Mouse (Mus musculus) erythroblast, embryonic 14.5 days (primary cell): Measurements from ENCODE around the gene 4931429L15Rik.

Source experiments
- GATA1 ChIP-seq: IDR thresholded peaks from 2 replicates; pipeline ENCODE4 v1.6.1; 2012; ENCODE audit warnings: low read length, inconsistent platforms, mixed read lengths
- TAL1 ChIP-seq: IDR thresholded peaks from 3 replicates; pipeline ENCODE4 v1.6.1; 2012; ENCODE audit warnings: low read length, inconsistent platforms, mixed read lengths

DNA sequence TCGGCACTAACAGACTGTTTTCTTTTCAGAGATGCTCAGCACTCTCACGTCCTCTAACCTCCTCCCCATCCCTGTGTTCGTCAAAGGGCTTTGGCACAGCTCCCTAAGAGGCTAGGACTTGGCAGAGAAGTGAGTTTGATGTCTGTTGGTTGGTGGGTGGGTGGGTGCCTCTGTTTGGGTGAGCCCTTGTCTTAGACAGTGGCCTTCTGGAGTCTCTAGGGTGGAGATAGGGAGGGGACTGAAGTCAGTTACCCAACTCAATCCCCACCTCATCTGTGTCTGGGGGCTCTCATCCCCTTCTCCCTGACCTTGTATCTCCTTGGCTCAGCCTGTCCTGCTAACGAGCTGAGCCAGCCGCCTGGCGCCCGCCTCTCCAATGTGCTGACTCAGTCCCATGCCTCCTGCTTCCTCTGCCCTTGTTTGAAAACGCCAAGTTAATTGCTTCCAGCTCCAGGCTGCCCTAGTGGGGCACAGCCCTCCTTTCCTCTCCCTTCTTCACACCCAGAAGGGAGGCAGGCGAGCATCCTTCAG, 30.7 kb upstream of the 4931429L15Rik start:
- TF ChIP-seq GATA1 (no peak), TAL1 (no peak)
